Mouse (Mus musculus) left cerebral cortex, postnatal 10 days (tissue): ENCODE results near the gene Dop1b. TPM values are rescaled to one million over a fixed set of nuclear protein-coding genes. Genes with fewer than 3 reads are reported as not detected.
"Not testable (repeated sequence)": the region's sequence is repeated elsewhere in the genome, so short reads cannot be mapped to it uniquely, and the experiment has no call there.

Experiments used
- DNase-seq, 2 experiments: peaks; one replicate each; pipeline ENCODE4 v3.0.0; 2021 to 2022; ENCODE audit warnings: low spot score in 2 of 2, mixed read lengths in 1 of 2; ENCODE audit errors: extremely low spot score in 1 of 2
- intact Hi-C: fragments of 180-260 bp; cut with DNase I; formaldehyde crosslinking; loops from one replicate; pipeline ENCODE4 v1.15.1; 2025
- total RNA-seq, 2 experiments: library from RNA; stranded (reverse); gene quantifications; 2 replicates each; pipeline ENCODE4 v1.2.3; 2021

Dop1b gene
- total RNA-seq, 2 experiments from 2014 or later, result 90.0 to 99.6 TPM

DNA sequence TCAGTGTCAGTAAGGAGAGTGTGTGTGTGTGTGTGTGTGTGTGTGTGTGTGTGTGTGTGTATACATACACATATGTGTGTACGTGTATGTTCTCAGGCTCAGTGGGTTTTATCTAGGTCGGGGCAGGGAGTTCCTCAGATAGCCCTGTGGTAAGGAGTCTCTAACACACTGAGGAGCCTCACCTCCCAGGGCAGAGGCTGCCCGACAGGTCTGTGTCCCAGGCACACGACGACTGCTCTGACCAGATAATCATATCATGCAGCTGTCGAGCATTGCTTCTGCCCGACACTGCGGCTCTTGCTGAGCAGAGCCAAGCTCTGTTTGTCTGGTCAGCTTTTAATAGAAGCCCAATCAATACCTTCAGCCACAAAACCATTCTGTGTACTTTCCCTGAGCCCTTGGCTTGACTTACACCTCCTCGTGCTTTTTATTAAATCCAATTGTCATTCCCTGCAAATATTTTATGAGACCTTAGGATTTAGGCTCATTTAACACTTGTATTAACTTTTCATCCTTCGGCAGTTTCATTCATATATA is 33.2 kb downstream of the Dop1b start:
- intact Hi-C loops, result no loop called here

DNA sequence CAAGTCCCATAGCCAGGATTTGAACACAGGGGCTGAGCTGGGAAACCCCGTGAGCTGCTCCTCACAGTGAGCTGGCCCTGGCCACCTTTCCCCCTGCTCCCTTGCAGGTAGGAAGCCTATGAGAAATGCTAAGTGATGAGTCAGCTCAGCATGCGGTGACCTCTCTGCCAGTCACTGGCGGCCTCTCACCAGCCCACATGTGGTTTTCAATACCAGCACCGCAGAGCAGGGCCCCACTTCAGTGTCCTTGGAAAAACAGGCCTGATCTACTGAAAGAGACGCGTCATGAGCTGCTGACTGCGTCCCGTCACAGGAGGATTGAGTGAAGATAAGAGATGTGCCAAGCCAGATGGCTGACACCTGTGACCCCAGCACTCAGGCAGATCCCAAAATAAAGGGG is 34.7 kb downstream of the Dop1b start:
- intact Hi-C loops, result no loop called here
- DNase-seq, result no peak

More for the DNA sequence above, 33.2 kb downstream of the Dop1b start:
- no peak for DNase-seq

DNA sequence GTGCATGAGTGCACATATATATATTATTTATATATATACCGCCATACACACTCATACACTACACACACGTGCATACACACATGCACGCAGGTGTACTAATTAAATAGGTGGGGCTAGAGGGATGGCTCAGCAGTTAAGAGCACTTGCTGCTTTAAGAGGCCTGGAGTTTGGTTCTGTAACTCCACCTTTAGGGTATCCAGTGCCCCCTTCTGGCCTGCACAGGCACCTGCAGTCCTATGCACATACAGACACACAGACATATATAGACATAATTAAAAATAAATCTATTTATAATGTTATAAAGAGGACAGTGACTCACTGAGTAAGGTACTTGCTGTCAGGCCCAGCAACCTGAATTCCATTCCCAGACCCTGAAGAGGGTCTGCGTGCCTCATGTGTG is 35.3 kb downstream of the Dop1b start:
- intact Hi-C loops, result no loop called here
- DNase-seq, result no peak

DNA sequence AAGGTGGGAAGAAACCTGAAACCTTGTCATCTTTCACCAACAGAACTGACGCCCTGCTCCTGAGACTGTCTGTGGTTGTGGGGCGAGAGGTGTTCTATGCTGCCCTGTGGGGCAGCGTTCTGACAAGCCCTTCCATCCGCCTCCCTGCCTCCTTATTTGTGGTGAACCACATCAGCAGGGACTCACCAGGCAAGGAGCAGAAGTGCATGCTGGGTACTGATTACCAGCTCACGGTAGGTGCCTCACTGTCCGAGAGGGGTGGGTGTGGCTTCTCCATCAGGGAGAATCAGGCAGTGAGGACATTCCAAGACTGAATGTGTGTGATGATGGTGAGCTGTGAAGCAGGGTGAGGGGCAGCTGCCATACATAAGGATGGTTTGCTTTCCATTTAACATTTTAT is 35.7 kb downstream of the Dop1b start:
- intact Hi-C loops, result no loop called here

DNA sequence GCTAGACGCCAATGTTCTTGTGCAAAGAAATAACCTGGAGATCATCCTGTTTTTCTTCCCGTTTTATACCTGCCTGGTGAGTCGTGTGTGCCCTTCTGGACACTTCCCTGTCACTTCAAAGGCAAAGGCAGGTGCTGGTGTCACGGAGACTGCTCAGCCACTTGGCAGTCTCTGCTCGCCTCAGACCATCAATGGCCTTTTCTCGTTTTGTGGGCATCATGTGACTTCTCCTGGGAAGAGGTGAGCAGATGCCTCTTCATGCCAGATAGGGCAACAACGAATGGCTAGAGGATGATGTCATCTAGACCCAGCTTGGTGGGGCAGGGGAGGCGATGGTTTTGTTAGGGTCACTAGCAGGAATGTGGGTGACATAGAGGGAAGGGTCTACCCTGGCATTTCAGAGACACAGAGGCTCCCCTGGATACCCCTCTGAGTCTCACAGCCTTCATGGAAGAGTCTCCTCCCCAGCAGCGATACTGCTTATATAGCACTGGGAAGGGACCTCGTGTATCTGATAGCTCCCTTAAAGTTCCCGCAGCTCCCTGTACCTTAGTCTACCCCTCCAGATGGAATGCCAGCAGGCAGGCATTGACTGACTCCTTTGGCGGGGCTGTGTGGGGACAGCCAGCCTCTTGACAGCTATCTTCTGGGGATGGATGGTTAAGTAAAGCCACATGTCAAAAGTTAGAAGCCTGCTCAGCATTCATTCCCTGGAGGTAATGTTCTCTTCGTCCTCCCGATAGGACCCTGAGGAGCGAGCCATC is 37.6 kb downstream of the Dop1b start:
- DNase-seq, result no peak
- intact Hi-C loops, result no loop called here

More for the DNA sequence above, 35.7 kb downstream of the Dop1b start:
- no peak for DNase-seq

DNA sequence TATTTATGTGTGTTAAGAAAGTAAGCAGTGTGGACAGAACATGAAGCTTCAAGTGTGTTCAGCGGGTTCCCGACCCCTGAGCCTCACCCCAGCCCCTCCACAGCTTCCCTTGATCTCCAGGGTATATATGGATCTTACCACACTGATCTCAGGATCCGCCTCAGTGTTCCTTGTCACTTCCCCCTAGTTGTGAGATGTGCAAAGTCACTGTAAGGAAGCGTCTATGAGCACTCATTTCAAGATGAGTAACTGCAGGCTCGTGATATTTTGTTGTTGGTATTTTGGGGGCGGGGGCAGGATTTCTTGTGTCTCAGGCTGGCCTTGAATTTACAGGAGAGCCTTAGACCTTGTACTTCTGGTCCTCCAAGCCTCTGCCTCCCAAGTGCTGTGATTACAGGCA is 38.8 kb downstream of the Dop1b start:
- intact Hi-C loops, result loop anchor here (5.0 kb wide), 1 partner anchor 127 kb away; no protein-coding TSS in a partner anchor
- DNase-seq, result no peak

DNA sequence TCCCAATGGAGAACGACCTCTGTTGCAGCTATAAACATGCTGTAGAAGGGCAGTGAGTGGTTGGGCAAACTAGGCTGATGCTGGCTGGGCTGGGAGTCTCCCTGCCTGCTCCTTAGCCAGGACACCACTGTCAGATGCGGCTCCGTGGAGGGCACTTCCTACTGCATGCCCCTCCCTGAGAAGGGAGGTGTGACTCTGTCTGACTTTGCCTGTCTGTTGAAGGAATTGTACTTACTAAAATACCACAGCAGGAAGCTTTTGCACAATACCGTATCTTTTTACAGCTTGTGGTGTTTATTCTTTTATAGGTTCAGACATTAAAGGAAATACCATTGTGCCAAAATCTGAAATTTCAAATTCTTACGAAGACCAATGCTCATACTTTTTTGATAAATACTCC is 40.1 kb downstream of the Dop1b start:
- intact Hi-C loops, result loop anchor here (5.0 kb wide), 1 partner anchor 125 kb away; no protein-coding TSS in a partner anchor

DNA sequence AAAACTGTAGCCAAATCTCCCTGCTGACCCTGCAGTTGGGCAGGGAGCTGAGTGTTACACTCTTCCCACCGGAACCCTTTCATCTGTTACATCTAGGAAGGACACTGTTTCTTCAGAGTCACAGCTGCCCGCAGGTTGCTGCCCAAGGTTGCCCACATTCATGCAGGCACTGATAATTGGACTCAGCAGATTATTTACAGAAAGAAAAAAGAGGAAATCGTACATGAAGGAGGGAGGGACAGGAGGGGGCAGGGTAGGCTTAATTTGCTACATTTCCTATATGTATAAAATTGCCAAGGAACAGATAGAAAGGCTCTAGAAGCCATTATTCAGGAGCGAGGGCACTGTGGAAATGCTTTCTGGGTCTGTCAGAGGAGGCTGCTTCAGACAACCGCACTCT is 44.9 kb downstream of the Dop1b start:
- intact Hi-C loops, result no loop called here
- DNase-seq, result no peak

More for the DNA sequence above, 40.1 kb downstream of the Dop1b start:
- DNase-seq, result no peak

DNA sequence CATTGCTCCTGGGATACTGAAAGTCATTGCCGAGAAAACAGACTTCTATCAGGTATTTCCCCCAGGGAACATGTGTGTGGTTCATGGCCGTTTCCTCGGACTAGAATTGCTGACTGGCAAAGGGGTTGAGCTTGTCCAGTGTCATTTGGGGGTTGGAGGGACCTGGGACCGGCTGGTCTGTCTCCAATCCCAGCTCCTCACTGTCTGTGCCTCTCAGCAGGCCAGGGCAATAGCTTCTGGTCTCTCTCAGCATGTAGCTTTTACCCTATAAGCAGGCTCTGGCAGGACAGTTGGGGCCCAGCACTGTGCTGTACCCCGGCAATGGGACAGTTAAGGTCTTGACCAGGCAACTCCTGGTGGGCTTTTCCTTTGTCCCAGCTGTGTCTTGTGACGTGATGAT is 51.7 kb downstream of the Dop1b start:
- intact Hi-C loops, result no loop called here
- no peak for DNase-seq

DNA sequence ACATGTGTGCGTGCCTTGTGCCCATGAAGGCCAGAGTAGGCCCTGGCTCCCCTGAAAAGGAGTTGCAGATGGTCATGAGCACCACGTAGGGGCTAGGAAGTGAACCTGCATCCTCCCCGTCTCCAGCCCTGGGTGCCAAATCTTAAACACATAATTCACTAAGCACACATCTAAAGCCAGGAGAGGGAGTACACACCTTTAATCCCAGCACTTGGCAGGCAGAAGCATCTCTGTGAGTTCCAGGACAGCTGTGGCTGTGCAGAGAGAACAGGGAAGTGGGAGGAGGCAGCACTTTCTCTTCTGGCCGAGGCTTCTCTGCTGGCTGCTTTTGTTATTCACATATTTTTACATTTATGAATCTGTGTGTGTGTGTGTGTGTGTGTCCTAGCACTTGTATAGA is 52.9 kb downstream of the Dop1b start:
- DNase-seq, result no peak
- intact Hi-C loops, result no loop called here

DNA sequence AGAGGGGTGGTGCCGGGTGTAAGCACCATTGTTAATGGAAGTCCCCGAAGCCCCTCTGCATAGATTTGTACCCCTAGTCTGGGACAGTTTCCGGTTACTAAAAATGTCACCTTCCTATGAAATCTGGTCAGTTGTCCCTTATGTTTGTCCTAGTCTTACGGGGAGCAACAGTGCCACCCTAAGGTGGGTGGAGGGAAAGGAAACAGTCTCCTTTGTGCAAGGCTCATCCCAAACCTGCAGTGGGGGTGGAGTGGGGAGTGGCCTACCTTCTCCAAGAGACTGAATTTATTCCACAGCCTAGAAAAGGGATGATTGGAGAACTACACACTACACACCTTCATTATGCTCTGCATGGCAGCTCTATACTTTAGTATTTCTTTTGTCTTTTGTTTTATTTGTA is 55.3 kb downstream of the Dop1b start:
- intact Hi-C loops, result loop anchor here (5.0 kb wide), 1 partner anchor 80 kb away; no protein-coding TSS in a partner anchor

DNA sequence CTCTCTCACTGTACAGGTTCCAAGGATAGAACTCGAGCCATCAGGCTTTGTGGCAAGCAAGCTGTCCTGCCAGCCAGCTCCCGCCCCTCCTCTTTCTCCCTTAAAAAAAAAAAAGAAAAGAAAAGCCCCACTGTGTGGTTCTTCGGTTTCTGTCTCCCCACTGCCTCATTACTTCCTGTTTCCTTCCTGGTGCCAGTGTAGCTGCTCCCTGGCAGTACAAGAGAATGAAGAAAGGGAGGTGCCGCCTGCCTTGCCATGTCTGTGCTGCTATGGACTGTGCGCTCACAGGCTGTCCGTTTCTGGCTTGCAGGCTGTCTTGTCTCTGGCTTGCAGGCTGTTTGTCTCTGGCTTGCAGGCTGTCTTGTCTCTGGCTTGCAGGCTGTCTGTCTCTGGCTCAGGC is 55.8 kb downstream of the Dop1b start:
- intact Hi-C loops, result loop anchor here (5.0 kb wide), 1 partner anchor 80 kb away; no protein-coding TSS in a partner anchor
- no peak for DNase-seq

More for the DNA sequence above, 55.3 kb downstream of the Dop1b start:
- peak in 1 of 2 experiments; percentile 51 for DNase-seq

DNA sequence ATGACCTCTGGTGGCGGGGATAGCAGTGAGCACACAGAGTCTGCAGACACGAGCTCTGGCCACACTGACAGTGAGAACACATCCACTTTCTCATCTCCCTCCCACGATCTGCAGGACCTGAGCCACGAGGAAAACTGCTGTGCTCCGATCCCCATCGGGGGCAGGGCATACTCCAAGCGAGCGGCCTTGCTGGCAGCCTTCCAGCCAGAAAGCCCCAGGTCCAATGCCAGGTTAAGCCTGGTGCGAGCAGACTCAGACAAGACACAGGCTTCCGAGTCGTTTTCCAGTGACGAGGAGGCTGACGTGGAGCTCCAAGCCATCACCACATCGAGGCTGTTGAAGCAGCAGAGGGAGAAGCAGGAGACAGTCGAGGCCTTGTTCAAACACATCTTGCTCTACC is 57.9 kb downstream of the Dop1b start:
- no peak for DNase-seq
- intact Hi-C loops, result loop anchor here (5.0 kb wide), 1 partner anchor 82 kb away; no protein-coding TSS in a partner anchor

DNA sequence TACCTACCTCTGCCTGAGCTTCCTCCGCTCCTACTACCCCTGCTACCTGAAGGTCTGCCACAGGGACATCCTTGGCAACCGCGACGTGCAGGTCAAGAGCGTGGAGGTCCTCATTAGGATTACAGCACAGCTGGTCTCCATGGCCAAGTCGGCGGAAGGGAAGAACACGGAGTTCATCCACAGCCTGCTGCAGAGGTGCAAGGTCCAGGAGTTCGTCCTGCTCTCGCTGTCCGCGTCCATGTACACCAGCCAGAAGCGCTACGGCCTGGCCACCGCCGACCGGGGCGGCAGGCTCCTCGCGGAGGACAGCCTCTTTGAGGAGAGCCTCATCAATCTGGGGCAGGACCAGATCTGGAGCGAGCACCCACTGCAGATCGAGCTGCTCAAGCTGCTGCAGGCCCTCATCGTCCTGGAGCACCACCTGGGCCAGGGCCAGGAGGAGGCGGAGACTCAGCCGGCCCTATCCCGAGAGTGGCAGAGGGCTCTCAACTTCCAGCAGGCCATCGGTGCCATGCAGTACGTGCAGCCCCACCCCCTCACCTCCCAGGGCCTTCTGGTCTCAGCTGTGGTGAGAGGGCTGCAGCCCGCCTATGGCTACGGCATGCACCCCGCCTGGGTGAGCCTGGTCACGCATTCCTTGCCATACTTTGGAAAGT is 58.7 kb downstream of the Dop1b start:
- DNase-seq, result no peak
- intact Hi-C loops, result no loop called here

DNA sequence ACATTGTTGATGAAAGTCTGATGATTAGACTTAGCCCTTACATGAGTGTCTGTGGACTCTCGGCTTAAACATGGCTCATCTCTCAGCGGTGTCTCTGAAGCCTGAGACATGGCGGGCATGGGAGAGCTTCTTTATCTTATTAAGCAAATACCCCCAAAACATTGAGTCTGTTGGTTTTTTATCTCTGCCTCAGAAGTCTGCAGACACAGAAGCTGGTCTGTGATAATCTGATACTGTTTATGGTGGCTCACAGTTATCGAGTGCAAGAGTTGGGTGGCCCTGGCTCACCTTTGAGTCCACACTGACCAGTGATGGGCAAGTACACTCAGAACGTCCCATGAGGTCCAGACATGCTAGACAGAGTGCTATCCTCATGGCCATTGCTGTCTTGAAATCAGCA is 63.0 kb downstream of the Dop1b start:
- intact Hi-C loops, result no loop called here
- no peak for DNase-seq

DNA sequence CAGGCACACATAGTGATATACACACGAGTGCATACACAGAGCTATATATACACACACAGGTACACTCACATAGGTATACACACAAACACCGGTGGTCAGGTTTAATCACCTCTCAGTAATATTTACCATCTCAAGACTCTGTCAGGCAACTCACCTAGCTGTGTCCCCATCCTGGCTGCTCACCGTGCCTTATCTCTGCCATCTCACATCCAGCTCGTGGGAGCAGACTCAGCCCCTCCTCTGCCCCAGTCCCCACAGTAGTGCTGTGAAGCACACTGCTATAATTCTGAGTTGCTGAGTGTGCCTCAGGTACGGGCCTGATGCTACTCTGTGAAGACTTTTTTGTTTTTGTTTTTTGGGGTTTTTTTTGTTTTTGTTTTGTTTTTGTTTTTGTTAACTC is 64.8 kb downstream of the Dop1b start:
- DNase-seq, result no peak
- intact Hi-C loops, result no loop called here

DNA sequence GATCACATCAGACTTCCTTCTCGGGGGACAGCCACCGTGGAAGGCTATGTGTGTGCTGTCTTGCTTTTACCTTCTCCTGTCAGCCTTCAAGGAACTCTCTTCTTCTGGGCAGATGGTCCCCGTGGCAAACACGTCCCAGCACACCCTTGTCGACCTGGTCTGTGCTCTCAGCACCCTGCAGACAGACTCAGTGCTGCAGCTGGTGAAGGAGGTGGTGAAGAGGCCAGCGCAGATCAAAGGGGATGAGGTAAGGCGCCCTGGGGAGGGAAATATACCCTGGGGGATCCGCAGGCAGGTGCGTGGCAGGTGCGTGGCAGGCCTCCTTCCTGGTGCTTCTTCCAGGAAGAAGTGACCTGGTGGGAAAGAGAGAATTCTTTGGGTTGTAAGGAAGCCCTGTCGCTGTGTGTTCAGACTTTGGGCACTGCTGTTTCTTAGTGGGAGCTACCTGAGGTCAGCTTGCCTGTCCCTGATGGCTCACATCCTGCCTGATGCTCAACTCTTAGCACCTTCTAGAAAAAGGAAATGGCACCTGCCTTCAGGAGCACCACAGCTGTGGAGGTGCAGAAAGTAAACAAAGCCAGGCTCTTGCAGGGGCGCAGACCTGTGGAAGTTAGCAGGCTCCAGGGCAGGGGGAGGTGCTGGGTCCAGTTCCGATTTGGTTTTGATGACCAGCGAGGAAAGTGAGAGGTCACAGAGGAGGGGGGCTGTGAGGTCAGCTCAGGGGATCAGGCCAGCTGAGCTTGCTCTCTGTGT is 65.7 kb downstream of the Dop1b start:
- no peak for DNase-seq
- intact Hi-C loops, result no loop called here

DNA sequence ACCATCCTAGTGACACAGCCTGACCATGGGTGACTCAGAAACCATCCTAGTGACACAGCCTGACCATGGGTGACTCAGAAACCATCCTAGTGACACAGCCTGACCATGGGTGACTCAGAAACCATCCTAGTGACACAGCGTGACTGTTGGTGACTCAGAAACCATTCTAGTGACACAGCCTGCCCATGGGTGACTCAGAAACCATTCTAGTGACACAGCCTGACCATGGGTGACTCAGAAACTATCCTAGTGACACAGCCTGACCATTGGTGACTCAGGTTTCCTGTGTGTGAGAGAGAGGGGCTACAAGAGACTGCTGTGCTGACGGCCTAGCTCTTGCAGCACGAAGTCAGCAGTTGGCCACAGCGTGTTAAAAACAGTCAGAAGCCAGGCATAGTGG is 66.7 kb downstream of the Dop1b start:
- intact Hi-C loops, DNase-seq: not testable (repeated sequence)

DNA sequence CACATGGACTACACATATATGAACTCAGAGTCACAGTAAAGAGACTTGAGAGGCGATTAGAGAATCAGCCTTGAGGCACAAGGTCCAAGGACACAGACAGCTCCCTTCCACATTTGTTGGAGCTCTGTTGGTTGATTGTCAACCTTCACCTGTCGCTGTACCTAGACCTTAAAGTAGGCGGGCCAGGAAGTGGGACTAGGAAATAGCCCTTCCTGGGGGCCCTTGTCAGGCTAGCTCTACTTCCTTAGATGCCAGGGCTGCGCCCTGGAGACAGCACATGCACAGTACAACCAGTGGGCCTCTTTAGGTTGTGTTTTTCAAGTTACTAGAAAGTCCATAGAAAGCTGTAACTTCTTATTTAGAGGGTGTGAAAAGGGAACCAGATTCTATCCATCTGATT is 67.8 kb downstream of the Dop1b start:
- no peak for DNase-seq
- intact Hi-C loops, result no loop called here
